Mouse (Mus musculus): ENCODE measurements around the gene Plekha4.

The Plekha4 gene

DNA sequence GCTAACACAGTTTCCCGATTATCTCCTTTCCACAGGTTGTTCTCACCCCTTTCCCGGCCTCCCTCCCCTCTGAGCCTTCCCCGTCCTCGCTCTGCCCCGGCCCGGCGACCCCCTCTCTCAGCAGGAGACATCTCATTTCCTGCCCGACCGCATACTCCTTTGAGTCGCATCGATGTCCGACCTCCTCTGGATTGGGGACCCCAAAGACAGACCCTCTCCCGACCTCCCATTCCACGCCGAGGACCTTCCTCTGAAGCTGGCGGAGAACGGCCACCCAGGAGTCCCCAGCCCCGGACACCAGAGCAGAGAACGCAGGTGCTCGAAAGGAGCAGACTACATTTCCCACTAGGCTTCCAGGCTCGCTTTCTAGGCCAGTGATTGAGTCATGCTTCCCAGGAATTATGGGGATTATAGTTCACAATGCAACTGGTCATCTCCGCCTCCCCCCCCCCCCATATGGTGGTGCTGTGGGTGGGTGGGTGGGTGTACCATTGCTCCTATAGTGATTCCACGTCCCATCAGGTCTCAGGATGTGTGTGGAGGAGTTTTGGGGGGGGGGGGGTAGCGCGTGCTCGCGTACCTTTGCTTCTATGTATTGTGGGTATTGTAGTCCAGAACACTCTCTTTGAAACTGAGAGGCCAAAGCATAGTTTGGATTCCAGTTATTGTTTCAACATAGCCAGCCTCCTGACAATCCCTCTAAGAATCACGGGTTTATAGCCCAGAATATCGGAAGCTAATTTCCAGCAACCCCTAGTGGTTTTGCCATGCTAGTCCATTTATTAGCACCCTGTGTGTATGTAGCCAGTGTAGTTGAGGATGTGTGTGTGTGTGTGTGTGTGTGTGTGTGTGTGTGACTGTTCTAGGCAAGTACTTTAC, 12.3 kb downstream of the Plekha4 start:
- DNase-seq (ENCODE audit: low spot score): no peak

DNA sequence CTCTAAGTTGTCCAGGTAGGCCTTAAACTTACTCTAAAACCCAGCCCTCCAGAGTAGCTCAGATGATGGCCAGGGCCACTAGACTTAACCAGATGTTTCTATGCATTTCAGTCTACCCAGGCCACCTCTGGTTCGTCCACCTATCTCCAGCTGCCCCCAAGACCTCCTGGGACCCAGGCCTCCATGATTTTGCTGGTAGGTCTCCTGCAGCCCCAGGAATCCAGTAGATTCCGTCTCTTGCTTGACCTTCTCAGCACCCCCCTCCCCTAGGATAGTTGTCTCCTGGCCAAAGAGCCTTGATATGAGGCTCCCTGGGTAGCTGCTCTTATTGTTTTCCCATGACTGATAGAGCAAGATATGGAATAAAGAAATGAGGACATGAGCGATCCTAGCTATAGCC, 13.0 kb downstream of the Plekha4 start:
- DNase-seq (ENCODE audit: low spot score): no peak

DNA sequence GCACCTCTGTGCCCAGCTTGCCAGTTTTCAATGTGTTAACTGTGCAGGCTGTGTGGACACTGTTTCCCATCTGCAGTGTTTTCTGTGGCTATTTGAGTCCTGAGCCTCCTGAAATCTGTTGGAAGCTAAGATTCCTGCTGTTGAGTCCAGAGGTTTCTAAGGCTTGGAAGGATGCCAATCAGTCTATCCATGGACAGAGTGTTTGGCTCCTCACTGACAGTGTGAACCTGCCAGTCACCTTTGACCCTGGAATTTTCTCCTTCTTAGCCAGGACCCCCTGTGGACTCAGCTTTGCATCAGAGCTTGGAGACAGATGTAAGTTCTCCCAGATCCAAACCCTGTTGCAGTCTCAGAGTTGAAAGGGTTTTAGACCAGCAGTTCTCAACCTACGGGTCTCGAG, 14.1 kb downstream of the Plekha4 start:
- no peak for DNase-seq (ENCODE audit: low spot score)

DNA sequence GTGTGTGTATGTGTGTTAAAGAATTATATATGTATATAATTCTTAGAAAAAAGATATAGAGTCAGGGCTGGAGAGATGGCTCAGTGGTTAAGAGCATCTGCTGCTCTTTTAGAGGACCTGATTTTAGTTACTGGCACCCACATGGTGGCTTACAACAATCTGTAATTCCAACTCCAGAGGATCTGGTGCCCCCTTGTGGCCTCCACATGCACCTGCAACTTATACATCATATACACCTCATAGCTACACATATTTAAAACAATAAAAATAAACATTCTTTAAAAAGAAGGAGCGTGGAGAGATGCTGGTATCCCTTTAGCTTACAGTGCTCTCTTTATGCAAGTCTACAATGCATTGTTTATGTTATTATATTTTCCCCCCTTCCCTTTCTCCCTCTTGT, 18.4 kb downstream of the Plekha4 start:
- no peak for DNase-seq (ENCODE audit: low spot score)

DNA sequence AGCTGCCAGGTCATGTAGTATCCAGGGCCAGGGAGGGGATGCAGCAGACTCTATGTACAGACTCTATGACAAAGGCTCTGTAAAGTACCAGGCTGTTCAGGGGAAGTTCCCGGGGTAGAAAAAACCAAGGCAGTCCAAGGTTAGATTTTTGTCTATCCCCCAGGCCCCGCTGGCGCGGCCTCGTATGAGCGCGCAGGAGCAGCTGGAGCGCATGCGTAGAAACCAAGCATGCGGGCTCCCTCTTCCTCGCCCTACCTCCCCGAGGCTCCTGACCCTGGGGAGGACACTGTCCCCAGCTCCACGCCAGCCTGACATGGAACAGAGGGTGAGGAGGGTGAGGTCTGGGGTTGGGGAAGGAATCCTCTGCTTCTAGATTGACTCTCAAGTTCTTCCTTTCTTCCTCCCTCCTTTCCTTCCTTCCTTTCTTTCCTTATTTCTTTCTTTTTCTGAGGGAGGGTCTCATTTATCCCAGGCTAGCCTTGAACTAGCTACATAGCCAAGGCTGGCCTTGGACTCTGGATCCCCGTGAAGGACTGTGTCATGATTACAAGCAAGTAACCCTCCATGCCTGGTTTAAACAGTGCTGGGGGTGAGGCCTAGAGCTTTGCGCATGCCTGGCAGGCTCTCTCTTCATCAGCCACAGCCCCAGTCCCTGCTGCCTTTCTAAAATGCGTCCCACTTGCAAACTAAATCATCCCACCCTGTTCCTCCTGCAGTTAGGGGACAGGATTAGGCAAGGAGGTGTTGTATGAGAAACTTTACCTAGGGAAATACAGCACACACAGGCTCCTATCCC, 23.7 kb downstream of the Plekha4 start:
- no peak for DNase-seq (ENCODE audit: low spot score)

DNA sequence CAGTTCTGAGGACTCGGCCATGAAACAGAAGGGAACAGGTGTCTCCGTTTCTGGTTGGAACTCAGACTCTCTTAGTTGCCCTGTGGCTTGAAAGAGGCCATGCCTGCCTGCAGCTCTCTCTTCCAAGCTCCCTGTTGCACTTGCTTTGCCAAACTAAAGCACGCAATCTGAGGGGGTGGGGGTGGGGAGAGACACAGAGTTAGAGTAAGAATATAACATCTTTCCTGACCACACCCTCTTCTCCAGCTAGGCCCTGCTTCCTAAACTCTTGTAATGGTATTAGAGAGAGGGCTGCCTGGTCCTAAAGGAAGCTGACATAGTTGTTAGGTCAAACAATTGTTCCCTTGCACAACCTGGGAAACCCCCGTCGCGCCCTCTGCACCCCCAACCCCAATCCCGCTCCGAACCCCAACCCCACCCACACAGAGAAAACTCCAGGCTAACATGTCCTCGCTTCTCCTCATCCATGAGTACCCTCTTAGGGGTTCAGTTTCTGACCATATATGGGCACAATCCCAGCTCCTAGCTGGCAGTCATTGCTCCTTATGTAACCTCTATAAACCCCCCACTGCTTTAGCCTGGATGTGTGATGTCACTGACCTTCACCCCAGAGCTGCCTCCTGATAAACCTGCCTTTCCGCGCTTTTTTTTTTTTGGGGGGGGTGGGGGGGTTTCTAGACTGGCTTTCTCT, 24.8 kb downstream of the Plekha4 start:
- DNase-seq (ENCODE audit: low spot score): no peak

DNA sequence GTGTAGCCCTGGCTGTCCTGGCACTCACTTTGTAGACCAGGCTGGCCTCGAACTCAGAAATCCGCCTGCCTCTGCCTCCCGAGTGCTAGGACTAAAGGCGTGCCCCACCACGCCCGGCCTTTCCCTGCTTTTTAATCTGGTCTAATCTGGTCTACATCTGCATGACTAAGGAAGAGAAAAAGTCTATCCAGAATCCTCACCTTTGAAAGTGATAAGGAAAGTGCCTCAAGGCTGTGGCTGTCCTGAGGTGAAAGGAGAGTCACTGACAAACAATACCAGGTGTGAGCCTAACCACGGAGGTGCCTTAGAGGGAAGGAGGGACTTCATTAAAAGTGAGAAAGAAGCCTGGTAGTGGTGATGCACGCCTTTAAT, 25.4 kb downstream of the Plekha4 start:
- no peak for DNase-seq (ENCODE audit: low spot score)

DNA sequence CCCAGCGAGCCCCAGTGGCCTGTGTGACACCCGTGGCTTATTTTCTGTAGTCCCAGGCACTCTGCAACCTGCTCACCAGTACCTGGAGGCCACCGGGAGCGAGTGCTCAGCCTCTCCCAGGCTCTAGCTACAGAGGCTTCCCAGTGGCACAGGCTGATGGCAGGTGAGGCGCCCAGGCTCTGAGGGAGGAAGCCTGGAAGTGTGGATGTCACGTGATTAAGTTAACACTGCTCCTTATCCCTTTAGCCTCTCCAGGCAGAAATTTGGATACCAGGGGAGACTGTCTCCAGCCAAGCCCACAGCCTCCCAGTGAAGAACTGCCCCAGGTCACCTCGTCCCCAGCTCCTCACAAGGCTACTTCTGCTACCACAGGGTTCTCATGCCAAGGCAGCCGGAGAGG, 27.4 kb downstream of the Plekha4 start:
- no peak for DNase-seq (ENCODE audit: low spot score)

DNA sequence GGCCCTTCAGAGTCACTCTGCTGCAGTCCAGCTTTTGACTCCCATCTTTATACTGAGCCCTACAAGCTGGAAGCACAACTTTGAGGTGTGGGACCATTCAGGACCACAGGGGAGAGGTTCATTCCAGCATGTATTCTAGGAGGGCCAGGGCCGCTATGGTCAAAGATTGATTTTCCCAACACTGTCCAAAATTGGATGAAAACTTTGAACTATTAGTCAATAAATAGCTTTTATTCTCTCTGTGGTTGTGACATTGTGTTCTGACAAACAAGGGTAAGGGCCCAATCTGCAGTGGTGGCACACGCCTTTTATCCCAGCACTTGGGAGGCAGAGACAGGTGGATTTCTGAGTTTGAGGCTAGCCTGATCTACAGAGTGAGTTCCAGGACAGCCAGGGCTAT, 27.9 kb downstream of the Plekha4 start:
- no peak for DNase-seq (ENCODE audit: low spot score)

DNA sequence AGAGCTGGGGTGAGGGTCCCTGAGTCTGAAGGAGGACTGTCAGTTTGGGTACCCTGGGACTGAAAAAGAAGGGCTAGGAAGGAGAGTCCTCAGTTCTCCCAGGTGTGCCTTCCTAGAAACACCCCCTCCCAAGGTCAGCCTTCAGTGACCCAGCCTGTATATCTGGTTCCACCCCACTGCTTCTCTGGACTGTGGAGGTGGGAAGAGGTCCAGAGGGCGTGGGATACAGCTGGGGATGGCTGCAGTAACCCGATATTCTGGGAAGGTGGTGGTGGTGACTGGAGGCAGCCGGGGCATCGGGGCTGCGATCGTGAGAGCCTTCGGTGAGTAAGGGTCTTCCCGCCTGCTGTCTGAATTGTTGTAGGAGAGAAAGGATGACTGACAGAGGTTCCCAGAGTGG, 28.6 kb downstream of the Plekha4 start, which contains the start of gene Hsd17b14:
Hsd17b14 (plus strand) TSS at position 150 of the 400 bp plus-strand sequence.
- DNase-seq (ENCODE audit: low spot score): no peak

DNA sequence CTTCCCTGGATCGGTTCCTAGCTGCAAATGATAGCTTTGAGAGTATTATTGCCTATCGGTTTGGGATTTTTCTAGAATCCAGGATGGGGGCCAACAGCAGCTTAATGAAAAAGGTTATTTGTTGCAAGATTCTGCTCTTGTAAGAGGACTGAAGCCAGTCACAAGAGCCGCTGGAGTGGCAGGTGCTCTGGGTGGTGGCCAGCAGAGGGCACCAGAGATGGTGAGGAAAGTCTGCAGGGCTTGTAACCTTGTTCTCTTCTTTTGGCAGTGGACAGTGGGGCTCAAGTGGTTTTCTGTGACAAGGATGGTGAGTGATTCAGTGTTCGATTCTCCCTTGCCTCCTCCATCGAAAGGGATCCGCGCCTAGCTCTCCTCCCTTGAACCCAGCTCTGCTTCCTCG, 29.7 kb downstream of the Plekha4 start:
- DNase-seq (ENCODE audit: low spot score): peak; percentile 80

DNA sequence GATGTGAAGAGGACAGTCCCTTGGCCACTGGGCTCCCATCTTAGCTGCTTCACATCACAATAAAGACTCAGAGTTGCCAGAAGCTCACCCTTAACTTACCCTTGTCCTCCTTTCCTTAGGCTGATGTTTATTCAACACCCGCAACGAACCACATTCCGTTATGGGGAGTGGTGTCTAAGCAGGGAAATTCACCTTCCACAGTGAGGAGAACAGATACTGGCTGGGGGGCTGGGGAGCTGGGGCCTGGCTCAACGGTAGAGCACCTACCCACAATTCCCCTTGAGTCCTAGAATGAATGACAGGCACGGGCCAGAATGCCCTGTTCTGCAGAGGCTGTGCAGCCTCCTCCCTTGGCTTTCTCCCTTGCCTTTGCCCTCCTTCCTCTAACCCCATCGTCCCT, 32.8 kb downstream of the Plekha4 start:
- no peak for DNase-seq (ENCODE audit: low spot score)

DNA sequence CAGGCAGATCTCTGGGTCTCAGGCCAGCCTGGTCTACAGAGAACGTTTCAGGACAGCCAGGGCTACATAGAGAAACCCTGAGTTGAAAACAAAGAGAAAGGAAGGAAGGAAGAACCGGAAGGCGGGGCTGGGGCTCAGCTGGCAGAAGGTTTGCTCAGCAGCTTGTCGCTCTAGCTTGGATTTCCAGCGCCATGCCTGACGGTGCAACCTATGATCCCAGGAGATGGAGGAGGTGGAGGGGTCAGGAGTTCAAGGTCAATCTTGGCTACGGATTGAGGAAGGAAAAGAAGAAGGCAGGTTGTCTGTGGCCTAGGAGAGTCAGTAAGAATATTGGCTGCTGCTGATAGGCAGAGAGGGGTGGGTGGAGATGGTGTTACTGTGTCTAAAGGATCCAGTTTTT, 34.1 kb downstream of the Plekha4 start:
- DNase-seq (ENCODE audit: low spot score): no peak

DNA sequence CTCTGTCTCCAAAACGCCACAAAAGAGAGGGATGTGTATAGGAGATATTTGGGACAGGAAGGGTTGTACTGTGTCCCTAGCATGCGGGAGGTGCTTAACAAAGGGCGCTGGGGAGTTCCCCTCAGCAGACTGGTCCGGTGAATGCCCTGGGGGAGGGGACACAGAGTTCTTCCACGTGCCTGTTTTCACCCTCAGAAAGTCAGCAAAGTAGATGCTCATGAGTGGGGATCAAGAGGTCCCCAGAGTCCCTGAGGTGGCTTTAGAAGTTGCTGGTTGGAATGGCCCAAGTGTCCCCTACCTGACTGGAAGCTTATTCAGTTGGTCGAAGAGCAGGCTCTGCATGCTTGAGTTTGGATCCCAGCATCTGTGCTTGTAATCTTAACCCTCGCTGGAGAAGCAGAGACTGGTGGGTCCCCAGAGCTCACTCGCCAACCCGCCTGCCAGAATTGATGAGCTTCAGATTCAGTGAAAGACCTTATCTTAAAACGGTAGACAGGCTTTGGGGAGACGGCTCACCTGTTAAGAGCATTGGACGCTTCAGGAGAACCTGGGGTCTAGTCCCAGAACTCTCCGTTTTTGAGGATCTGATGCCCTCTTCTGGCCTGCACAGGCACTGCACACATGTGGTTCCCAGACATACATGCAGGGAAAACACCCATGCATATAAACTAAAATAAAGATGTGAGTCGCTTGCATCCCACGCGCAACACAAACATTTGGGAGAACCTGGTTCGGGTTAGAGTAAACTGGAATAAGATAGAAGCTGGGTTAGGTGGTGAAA, 34.9 kb downstream of the Plekha4 start:
- peak; percentile 71 for DNase-seq (ENCODE audit: low spot score)

DNA sequence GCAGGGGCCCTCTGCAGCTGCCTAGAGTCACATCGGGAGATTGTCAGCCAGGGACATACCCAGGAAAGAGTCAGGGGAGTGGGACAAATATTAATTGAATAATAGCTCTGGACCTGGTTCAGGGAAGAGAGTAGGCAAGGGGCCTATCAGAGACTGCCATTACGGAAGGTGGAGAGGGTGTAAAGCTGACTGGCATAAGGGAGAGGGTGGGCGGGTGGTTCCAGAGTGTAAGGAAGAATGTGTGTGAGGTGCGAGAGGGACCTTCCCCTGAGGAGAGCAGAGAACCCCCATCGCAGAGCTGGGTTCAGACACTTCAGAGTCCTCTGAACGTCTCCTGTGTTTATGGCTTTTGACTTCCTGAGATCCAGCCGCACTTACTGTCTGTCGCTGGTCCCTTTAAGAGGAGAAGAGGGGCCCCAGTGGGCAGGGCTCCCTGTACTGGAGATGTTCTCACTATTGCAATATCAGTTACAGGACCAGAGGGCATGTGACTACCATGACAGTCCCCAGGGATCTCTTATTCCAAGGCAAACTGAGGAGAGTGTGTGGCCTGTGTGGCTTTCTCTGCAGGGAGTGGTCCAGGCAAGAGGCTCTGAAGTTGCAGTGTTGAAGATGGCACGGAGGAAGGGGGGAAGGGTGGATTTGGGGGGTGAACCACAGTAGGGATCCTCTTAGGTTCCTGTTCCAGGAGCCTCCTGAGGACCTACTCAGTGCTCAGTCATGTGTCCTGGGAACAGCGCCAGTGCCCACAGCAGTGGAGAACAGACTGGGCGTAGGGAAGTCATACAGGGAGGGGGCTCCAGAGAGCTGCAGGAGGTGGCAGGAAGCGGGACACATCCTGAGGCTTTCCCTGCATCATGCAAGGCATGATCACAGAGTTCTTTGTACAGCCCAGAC, 35.7 kb downstream of the Plekha4 start:
- peak; percentile 80 for DNase-seq (ENCODE audit: low spot score)

DNA sequence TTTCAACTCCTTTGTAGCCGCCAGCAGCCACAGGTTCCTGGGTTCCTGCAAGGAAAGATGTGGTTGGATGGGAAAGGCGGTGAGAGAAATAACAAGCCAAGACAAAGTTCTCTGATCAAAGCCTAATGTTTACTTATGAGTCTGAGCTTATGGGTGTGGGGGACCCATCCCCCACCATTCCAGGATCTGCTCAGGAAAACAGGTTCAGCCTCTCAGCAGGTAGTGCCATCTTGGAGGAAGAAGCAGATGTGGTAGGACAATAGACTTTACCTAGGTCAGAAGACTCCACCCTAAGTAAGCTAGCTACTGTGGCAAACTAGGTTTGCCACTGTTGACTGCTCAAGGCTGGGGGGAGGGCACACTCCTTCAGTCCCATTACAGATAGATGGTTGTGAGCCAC, 38.7 kb downstream of the Plekha4 start:
- DNase-seq (ENCODE audit: low spot score): no peak

DNA sequence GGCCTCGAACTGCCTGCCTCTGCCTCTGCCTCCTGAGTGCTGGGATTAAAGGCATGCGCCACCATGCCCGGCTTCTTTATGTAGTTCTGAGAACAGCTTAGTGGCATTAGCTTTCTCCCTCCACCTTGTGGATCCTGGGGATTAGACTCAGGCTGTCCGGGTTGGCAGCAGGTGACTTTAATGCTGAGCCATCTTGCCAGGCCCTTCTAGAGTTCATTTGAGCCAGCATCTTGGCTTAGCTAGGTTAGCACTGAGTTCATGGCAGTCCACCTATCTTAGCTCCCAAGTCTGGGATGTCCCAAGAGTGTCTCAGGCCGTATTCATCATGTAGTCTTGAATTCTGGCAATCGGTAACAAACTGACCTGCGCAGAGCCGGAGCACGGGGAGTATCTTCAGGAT, 39.3 kb downstream of the Plekha4 start:
- no peak for DNase-seq (ENCODE audit: low spot score)

DNA sequence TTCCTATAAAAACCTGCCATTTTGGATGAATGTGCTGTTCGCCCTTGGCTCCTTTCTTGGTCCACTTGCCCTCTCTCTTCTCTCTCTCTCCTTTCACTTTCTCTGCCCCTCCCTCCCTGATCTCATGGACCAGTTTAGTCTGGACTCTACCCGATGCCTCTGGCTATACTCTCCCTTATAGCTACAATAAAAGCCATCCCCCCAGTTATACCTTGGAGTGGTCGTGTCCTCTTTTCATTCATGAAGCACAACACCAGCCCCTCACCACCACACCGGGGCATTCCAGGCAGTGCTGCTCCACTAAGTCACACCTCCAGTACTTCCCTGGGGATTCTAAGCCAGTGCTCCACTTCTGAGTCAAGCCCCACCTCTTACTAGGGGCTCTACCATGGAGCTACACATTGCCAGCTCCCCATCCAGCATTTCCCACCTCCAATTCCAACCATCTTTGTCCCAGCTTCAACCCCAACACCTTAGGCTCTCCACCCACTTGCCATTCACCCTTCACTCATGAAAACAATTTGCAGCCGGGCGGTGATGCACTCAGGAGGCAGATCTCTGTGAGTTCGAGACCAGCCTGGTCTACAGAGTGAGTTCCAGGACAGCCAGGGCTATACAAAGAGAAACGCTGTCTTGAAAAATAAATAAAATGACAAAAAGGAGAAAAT, 41.1 kb downstream of the Plekha4 start:
- DNase-seq (ENCODE audit: low spot score): no peak

DNA sequence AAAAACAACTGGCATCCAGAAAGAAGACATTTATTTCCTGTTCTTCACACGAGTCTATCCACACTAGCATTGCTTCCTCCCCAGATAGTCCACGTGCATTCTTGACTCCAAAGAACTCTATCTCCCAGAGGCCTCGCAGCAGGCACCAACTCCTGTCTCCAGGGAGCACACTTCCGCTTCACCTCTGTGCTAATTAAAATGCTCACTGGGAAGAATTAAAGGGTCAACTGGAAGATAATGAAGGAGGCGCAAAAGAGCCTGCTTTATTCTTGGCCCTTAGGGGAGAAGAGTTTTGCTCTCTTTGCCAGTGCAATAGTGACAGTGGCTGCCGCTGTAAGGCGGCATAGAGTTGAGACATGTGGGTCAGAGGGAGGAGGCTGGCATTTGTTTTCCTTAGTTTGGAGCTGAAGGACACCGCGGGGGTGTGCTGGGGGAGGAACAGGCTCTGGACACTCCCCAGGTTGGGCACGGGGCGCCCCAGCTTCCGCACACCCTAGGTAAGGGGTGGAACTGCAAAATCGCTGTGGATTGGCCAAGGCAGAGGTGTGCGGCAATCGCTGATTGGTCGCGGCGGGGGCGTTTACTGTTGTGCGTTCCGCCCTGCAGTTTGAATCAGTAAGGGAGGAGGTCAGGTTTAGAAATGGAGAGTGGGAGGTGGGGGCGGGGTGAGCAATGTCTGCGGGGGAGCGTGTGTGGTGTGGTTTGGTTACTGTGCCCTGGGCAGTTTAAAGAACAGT, 41.8 kb downstream of the Plekha4 start:
- peak; percentile 94 for DNase-seq (ENCODE audit: low spot score)
